Mouse (Mus musculus) neural tube, embryonic 11.5 days (tissue): ENCODE measurements around the gene Rps6ka4. TPM values are rescaled to one million over a fixed set of nuclear protein-coding genes. Genes with fewer than 3 reads are reported as not detected.
A peak's percentile ranks its signal among the peaks of the same experiment; 100 is the strongest.

Experiments
- ATAC-seq: fragments of 200-750 bp; cut with Nextera tagmentation; 2 replicates; pipeline ENCODE4 v1.8.0; 2017; ENCODE audit warnings: moderate number of reproducible peaks, mild to moderate bottlenecking, moderate TSS enrichment, moderate library complexity; ENCODE audit not compliant: insufficient read depth, low FRiP score, low TSS enrichment
- DNase-seq: peaks from one replicate; pipeline ENCODE4 v3.0.0-alpha.2; 2015; ENCODE audit warnings: low spot score
- H3K27ac ChIP-seq: fragments of 300-500 bp; sonication (generic); 2 replicates; pipeline ENCODE4 v1.5.1; 2014; ENCODE audit warnings: low read depth, mild to moderate bottlenecking, low read length
- H3K27me3 ChIP-seq: fragments of 300-500 bp; sonication (generic); 2 replicates; pipeline ENCODE4 v1.6.1; 2014; ENCODE audit warnings: mild to moderate bottlenecking, low read length, mixed read lengths; ENCODE audit not compliant: control insufficient read depth, insufficient read depth
- H3K36me3 ChIP-seq: fragments of 300-500 bp; sonication (generic); 2 replicates; pipeline ENCODE4 v1.6.1; 2014; ENCODE audit warnings: mild to moderate bottlenecking, low read length, moderate library complexity, mixed read lengths; ENCODE audit not compliant: control insufficient read depth, insufficient read depth
- H3K4me1 ChIP-seq: fragments of 300-500 bp; sonication (generic); 2 replicates; pipeline ENCODE4 v1.6.1; 2014; ENCODE audit warnings: low read length, mixed read lengths; ENCODE audit not compliant: control insufficient read depth, insufficient read depth
- H3K4me2 ChIP-seq: fragments of 300-500 bp; sonication (generic); 2 replicates; pipeline ENCODE4 v1.6.1; 2014; ENCODE audit warnings: low read depth, mild to moderate bottlenecking, moderate library complexity
- H3K4me3 ChIP-seq: fragments of 300-500 bp; sonication (generic); 2 replicates; pipeline ENCODE4 v1.5.1; 2014; ENCODE audit warnings: low read depth, low read length
- H3K9ac ChIP-seq: fragments of 300-500 bp; sonication (generic); 2 replicates; pipeline ENCODE4 v1.6.1; 2014; ENCODE audit warnings: mild to moderate bottlenecking, low read length
- H3K9me3 ChIP-seq: fragments of 300-500 bp; sonication (generic); 2 replicates; pipeline ENCODE4 v1.6.1; 2016; ENCODE audit warnings: low read length; ENCODE audit not compliant: control insufficient read depth
- WGBS: fragments of 180-500 bp; shearing (Covaris S2); extraction: QIAGEN DNeasy Blood & Tissue Kit; methylation state at CpG from one replicate; pipeline ENCODE4 v1.1.7; 2014; 5-methylcytosine and 5-hydroxymethylcytosine counted together
- polyA plus RNA-seq: library from polyadenylated mRNA; unstranded; fragments of >200 nt; fragmentation: Nextera tagmentation; extraction: Ambion mirVana; gene quantifications from 2 replicates; pipeline ENCODE4 v1.2.1, GENCODE M21; 2014

Rps6ka4 gene
- polyA plus RNA-seq, 1 experiment from 2014 or later, result 4.7 TPM

DNA sequence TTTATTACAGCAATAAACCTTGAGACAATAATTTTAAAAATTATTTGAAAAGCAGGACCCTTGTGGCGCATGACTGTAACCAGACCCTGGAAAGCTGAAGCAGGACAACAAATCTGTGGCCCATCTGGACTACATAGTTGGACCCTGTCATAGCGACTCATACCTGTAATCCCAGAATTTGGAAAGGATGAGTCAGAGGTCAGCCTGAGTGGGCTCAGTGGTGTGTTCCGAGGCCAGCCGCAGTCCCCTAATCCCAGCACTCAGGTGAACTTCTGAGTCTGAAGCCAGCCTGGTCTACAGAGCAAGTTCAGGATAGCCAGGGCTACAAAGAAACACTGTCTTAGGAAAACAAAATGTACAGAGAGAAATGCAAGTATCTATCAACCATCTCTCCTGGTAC, 21.0 kb upstream of the Rps6ka4 start:
- ATAC-seq (no peak), DNase-seq (no peak)
- Histone ChIP-seq H3K36me3 (no peaks in the 10 kb centered on the region), H3K9ac (no peak overlapping the region), H3K27me3 (no peaks in the 10 kb centered on the region), H3K9me3 (no peaks in the 10 kb centered on the region), H3K4me3 (no peak overlapping the region), H3K4me1 (peaks cover 2% of the 10 kb centered on the region; the same call in 1 of the 2 replicates), H3K27ac (no peak overlapping the region), H3K4me2 (no peak overlapping the region)
- 89% methylated on average over 4 of the region's 4 CpGs for WGBS

DNA sequence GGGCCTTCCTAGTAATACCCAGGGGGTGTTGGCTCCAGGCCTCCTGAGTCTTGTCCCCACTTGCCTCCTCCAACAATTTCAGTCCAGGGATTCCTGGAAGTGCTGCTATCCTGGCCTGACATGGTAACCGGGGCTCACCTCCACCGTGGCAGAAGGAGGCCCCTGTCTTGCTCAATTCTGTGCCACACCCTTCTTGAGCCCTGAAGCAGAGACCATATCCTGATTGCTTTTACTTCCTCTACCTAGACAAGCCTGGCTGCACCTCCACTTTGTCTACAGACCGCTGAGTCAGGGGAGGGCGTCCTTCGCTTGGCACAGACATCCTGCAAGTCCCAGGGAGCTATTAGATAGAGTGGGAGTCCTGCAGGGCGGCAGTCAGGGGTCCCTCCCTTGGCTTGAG, 20.3 kb upstream of the Rps6ka4 start:
- WGBS, result 80% methylated on average over 6 of the region's 6 CpGs
- Histone ChIP-seq H3K4me2 (no peak overlapping the region), H3K9me3 (no peaks in the 10 kb centered on the region), H3K9ac (no peak overlapping the region), H3K27me3 (no peaks in the 10 kb centered on the region), H3K4me3 (no peak overlapping the region), H3K27ac (no peak overlapping the region), H3K36me3 (no peaks in the 10 kb centered on the region), H3K4me1 (peaks cover 9% of the 10 kb centered on the region)
- ATAC-seq, result no peak
- DNase-seq, result no peak

- no peak overlapping the region for H3K27ac ChIP-seq
- ATAC-seq (no peak), DNase-seq (no peak)
- no peaks in the 10 kb centered on the region for H3K27me3 ChIP-seq
- H3K9ac ChIP-seq, result no peak overlapping the region
- H3K9me3 ChIP-seq, result no peaks in the 10 kb centered on the region
- no peak overlapping the region for H3K4me2 ChIP-seq
- H3K4me3 ChIP-seq, result no peak overlapping the region
- 90% methylated on average over 3 of the region's 3 CpGs for WGBS
- H3K4me1 ChIP-seq, result peaks cover 15% of the 10 kb centered on the region
- H3K36me3 ChIP-seq, result no peaks in the 10 kb centered on the region
Measured at GRCm38 (mm10) chr19:6859971-6860370, 19.5 kb upstream of the Rps6ka4 start.

- H3K9ac ChIP-seq, result no peak overlapping the region
- 72% methylated on average over 2 of the region's 2 CpGs for WGBS
- no peaks in the 10 kb centered on the region for H3K27me3 ChIP-seq
- H3K4me1 ChIP-seq, result peaks cover 15% of the 10 kb centered on the region
- no peak overlapping the region for H3K4me3 ChIP-seq
- H3K27ac ChIP-seq, result no peak overlapping the region
- DNase-seq (no peak), ATAC-seq (no peak)
- no peaks in the 10 kb centered on the region for H3K9me3 ChIP-seq
- no peaks in the 10 kb centered on the region for H3K36me3 ChIP-seq
- no peak overlapping the region for H3K4me2 ChIP-seq
Measured at GRCm38 (mm10) chr19:6859032-6859651, 18.7 kb upstream of the Rps6ka4 start.

GRCm38 (mm10) chr19:6858031-6858430, 17.6 kb upstream of the Rps6ka4 start, which contains the start of gene Ccdc88b:
Gene Ccdc88b (minus strand): TSS chr19:6858211.
- H3K27ac ChIP-seq, result no peak within 1 kb of the TSS
- peaks cover 15% of the 10 kb centered on the region for H3K4me1 ChIP-seq
- no peaks in the 10 kb centered on the region for H3K27me3 ChIP-seq
- H3K4me3 ChIP-seq, result no peak within 1 kb of the TSS
- no peaks in the 10 kb centered on the region for H3K36me3 ChIP-seq
- H3K9ac ChIP-seq, result no peak within 1 kb of the TSS
- no peak for ATAC-seq
- no peak within 1 kb of the TSS for H3K4me2 ChIP-seq
- H3K9me3 ChIP-seq, result no peaks in the 10 kb centered on the region
- WGBS, result 80% methylated on average over 7 of the region's 7 CpGs
- no peak for DNase-seq

- DNase-seq (no peak), ATAC-seq (no peak)
- H3K9ac ChIP-seq, result no peak overlapping the region
- peaks cover 15% of the 10 kb centered on the region for H3K4me1 ChIP-seq
- 86% methylated on average over 9 of the region's 9 CpGs for WGBS
- no peak overlapping the region for H3K27ac ChIP-seq
- H3K4me2 ChIP-seq, result no peak overlapping the region
- no peaks in the 10 kb centered on the region for H3K36me3 ChIP-seq
- no peaks in the 10 kb centered on the region for H3K27me3 ChIP-seq
- no peaks in the 10 kb centered on the region for H3K9me3 ChIP-seq
- no peak overlapping the region for H3K4me3 ChIP-seq
Measured at GRCm38 (mm10) chr19:6857391-6858005, 17.1 kb upstream of the Rps6ka4 start.

DNA sequence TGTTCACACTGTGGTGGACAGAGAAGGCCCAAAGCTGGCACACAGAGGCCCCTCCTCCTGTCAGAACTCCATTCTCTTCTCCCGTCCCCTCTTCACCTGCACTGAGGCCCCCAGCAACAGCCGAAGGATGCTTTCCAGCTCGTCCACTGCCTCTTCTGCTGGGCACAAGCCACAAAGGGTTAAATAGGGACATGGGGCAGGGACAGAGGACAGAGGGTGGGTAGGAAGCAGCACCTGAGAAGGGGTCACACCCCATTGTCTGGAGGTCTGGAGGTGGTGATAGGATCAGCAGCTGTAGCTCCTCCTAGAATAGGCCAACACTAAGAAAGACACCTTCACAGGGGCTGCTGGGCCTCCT, 16.5 kb upstream of the Rps6ka4 start:
- no peak for DNase-seq
- Histone ChIP-seq H3K9ac (no peak overlapping the region), H3K4me1 (peaks cover 15% of the 10 kb centered on the region), H3K9me3 (no peaks in the 10 kb centered on the region), H3K27ac (no peak overlapping the region), H3K36me3 (no peaks in the 10 kb centered on the region), H3K4me3 (no peak overlapping the region), H3K27me3 (no peaks in the 10 kb centered on the region), H3K4me2 (no peak overlapping the region)
- no peak for ATAC-seq
- WGBS, result 71% methylated on average over 3 of the region's 3 CpGs

- Histone ChIP-seq H3K4me3 (no peak overlapping the region), H3K9ac (no peak overlapping the region), H3K9me3 (no peaks in the 10 kb centered on the region), H3K4me2 (no peak overlapping the region; the same call in 1 of the 2 replicates), H3K4me1 (peaks cover 15% of the 10 kb centered on the region), H3K36me3 (no peaks in the 10 kb centered on the region), H3K27ac (no peak overlapping the region), H3K27me3 (no peaks in the 10 kb centered on the region)
- ATAC-seq (no peak), DNase-seq (peak; percentile 53)
- WGBS, result 49% methylated on average over 12 of the region's 12 CpGs
Measured at GRCm38 (mm10) chr19:6856281-6857002, 16.0 kb upstream of the Rps6ka4 start.
